Mouse (Mus musculus) heart, embryonic 12.5 days (tissue): ENCODE results near the gene Ms4a4c. TPM values are rescaled to one million over a fixed set of nuclear protein-coding genes. Genes with fewer than 3 reads are reported as not detected.
"Not testable (repeated sequence)": the region's sequence is repeated elsewhere in the genome, so short reads cannot be mapped to it uniquely, and the experiment has no call there.

Experiments used
- ATAC-seq: fragments of 200-750 bp; cut with Nextera tagmentation; 2 replicates; pipeline ENCODE4 v1.8.0; 2017; ENCODE audit warnings: moderate TSS enrichment, moderate library complexity; ENCODE audit not compliant: insufficient number of reproducible peaks, low FRiP score
- H3K27ac ChIP-seq: fragments of 300-500 bp; sonication (generic); 2 replicates; pipeline ENCODE4 v1.5.1; 2016; ENCODE audit warnings: mild to moderate bottlenecking, moderate library complexity; ENCODE audit not compliant: poor library complexity, severe bottlenecking
- H3K27me3 ChIP-seq: fragments of 300-500 bp; sonication (generic); replicated peaks from 2 replicates; pipeline ENCODE4 v1.6.1; 2016; ENCODE audit warnings: mild to moderate bottlenecking, moderate library complexity
- H3K36me3 ChIP-seq: fragments of 300-500 bp; sonication (generic); 2 replicates; pipeline ENCODE4 v1.6.1; 2016; ENCODE audit warnings: mild to moderate bottlenecking, moderate library complexity
- H3K4me1 ChIP-seq: fragments of 300-500 bp; sonication (generic); replicated peaks from 2 replicates; pipeline ENCODE4 v1.6.1; 2016; ENCODE audit warnings: mild to moderate bottlenecking
- H3K4me2 ChIP-seq: fragments of 300-500 bp; sonication (generic); 2 replicates; pipeline ENCODE4 v1.6.1; 2016; ENCODE audit warnings: mild to moderate bottlenecking, moderate library complexity
- H3K4me3 ChIP-seq: fragments of 300-500 bp; sonication (generic); 2 replicates; pipeline ENCODE4 v1.5.1; 2016; ENCODE audit warnings: mild to moderate bottlenecking
- H3K9ac ChIP-seq: fragments of 300-500 bp; sonication (generic); 2 replicates; pipeline ENCODE4 v1.6.1; 2016; ENCODE audit warnings: mild to moderate bottlenecking, moderate library complexity
- H3K9me3 ChIP-seq: fragments of 300-500 bp; sonication (generic); replicated peaks from 2 replicates; pipeline ENCODE4 v1.6.1; 2016; ENCODE audit warnings: mild to moderate bottlenecking, moderate library complexity
- WGBS: fragments of 180-500 bp; shearing (Covaris S2); methylation state at CpG from one replicate; pipeline ENCODE4 v1.1.7; 2016; 5-methylcytosine and 5-hydroxymethylcytosine counted together
- polyA plus RNA-seq: library from polyadenylated mRNA; unstranded; fragments of >200 nt; fragmentation: Nextera tagmentation; extraction: Ambion mirVana; gene quantifications from 2 replicates; pipeline ENCODE4 v1.2.1, GENCODE M21; 2016

Ms4a4c gene
- polyA plus RNA-seq, 1 experiment from 2014 or later = not detected

- Histone ChIP-seq H3K27ac (no peak overlapping the region), H3K27me3 (no peaks in the 10 kb centered on the region), H3K4me1 (no peaks in the 10 kb centered on the region), H3K4me2 (no peak overlapping the region), H3K4me3 (no peak overlapping the region), H3K9ac (no peak overlapping the region), H3K36me3 (no peaks in the 10 kb centered on the region), H3K9me3 (no peaks in the 10 kb centered on the region)
- ATAC-seq = no peak
Measured at GRCm38 (mm10) chr19:11407428-11407827, 2.9 kb downstream of the Ms4a4c start.

GRCm38 (mm10) chr19:11408591-11408990 lies 4.0 kb downstream of the Ms4a4c start:
- no peaks in the 10 kb centered on the region for H3K4me1 ChIP-seq
- no peak overlapping the region for H3K9ac ChIP-seq
- no peaks in the 10 kb centered on the region for H3K9me3 ChIP-seq
- H3K4me3 ChIP-seq = no peak overlapping the region
- no peak for ATAC-seq
- no peak overlapping the region for H3K27ac ChIP-seq
- WGBS = 76% methylated on average over 1 of the region's 1 CpGs
- H3K4me2 ChIP-seq = no peak overlapping the region
- H3K36me3 ChIP-seq = no peaks in the 10 kb centered on the region
- no peaks in the 10 kb centered on the region for H3K27me3 ChIP-seq

- no peak for ATAC-seq
- WGBS = 64% methylated on average over 1 of the region's 1 CpGs
Measured at GRCm38 (mm10) chr19:11411640-11412039, 7.1 kb downstream of the Ms4a4c start.

GRCm38 (mm10) chr19:11414084-11414483 lies 9.5 kb downstream of the Ms4a4c start:
- ATAC-seq = no peak
- no peak overlapping the region for H3K9ac ChIP-seq

More at GRCm38 (mm10) chr19:11411640-11412039, 7.1 kb downstream of the Ms4a4c start:
- Histone ChIP-seq H3K9me3 (no peaks in the 10 kb centered on the region), H3K27me3 (no peaks in the 10 kb centered on the region), H3K36me3 (no peaks in the 10 kb centered on the region), H3K4me1 (no peaks in the 10 kb centered on the region), H3K9ac (no peak overlapping the region), H3K27ac (no peak overlapping the region), H3K4me2 (no peak overlapping the region), H3K4me3 (no peak overlapping the region)

GRCm38 (mm10) chr19:11415581-11415980 lies 11.0 kb downstream of the Ms4a4c start:
- H3K9me3 ChIP-seq = no peaks in the 10 kb centered on the region
- H3K27me3 ChIP-seq = no peaks in the 10 kb centered on the region
- no peak overlapping the region for H3K27ac ChIP-seq
- WGBS = 57% methylated on average over 3 of the region's 3 CpGs
- no peak overlapping the region for H3K4me3 ChIP-seq
- H3K9ac ChIP-seq = no peak overlapping the region
- no peak for ATAC-seq
- no peaks in the 10 kb centered on the region for H3K36me3 ChIP-seq
- H3K4me1 ChIP-seq = no peaks in the 10 kb centered on the region
- H3K4me2 ChIP-seq = no peak overlapping the region

More at GRCm38 (mm10) chr19:11414084-11414483, 9.5 kb downstream of the Ms4a4c start:
- Histone ChIP-seq H3K4me2 (no peak overlapping the region), H3K4me3 (no peak overlapping the region), H3K4me1 (no peaks in the 10 kb centered on the region), H3K27ac (no peak overlapping the region), H3K36me3 (no peaks in the 10 kb centered on the region), H3K27me3 (no peaks in the 10 kb centered on the region), H3K9me3 (no peaks in the 10 kb centered on the region)
- WGBS = 84% methylated on average over 1 of the region's 1 CpGs

- H3K4me2 ChIP-seq, H3K27me3 ChIP-seq, H3K9me3 ChIP-seq, H3K9ac ChIP-seq, ATAC-seq, H3K36me3 ChIP-seq, H3K4me3 ChIP-seq, H3K27ac ChIP-seq, H3K4me1 ChIP-seq: not testable (repeated sequence)
- WGBS = 71% methylated on average over 3 of the region's 3 CpGs
Measured at GRCm38 (mm10) chr19:11418865-11419264, 14.3 kb downstream of the Ms4a4c start.

- H3K36me3 ChIP-seq, ATAC-seq: not testable (repeated sequence)
- 72% methylated on average over 1 of the region's 1 CpGs for WGBS
Measured at GRCm38 (mm10) chr19:11431209-11431608, 26.6 kb downstream of the Ms4a4c start.

GRCm38 (mm10) chr19:11435058-11435834 lies 30.7 kb downstream of the Ms4a4c start:
- H3K4me3 ChIP-seq = no peak overlapping the region
- no peak for ATAC-seq

More at GRCm38 (mm10) chr19:11431209-11431608, 26.6 kb downstream of the Ms4a4c start:
- H3K4me1 ChIP-seq, H3K4me2 ChIP-seq, H3K9ac ChIP-seq, H3K4me3 ChIP-seq, H3K9me3 ChIP-seq, H3K27me3 ChIP-seq, H3K27ac ChIP-seq: not testable (repeated sequence)

GRCm38 (mm10) chr19:11443338-11443737 lies 38.8 kb downstream of the Ms4a4c start, which contains the start of gene Ms4a4b:
TSS of gene Ms4a4b (plus strand) at chr19:11443553.
- no peak within 1 kb of the TSS for H3K9ac ChIP-seq
- no peak within 1 kb of the TSS for H3K4me3 ChIP-seq
- no peak within 1 kb of the TSS for H3K4me2 ChIP-seq
- no peak for ATAC-seq
- H3K9me3 ChIP-seq = no peaks in the 10 kb centered on the region
- no peaks in the 10 kb centered on the region for H3K27me3 ChIP-seq
- no peaks in the 10 kb centered on the region for H3K4me1 ChIP-seq
- H3K36me3 ChIP-seq = no peaks in the 10 kb centered on the region
- H3K27ac ChIP-seq = no peak within 1 kb of the TSS

More at GRCm38 (mm10) chr19:11435058-11435834, 30.7 kb downstream of the Ms4a4c start:
- H3K4me1 ChIP-seq = no peaks in the 10 kb centered on the region
- H3K36me3 ChIP-seq = no peaks in the 10 kb centered on the region
- no peak overlapping the region for H3K4me2 ChIP-seq
- H3K27me3 ChIP-seq = no peaks in the 10 kb centered on the region
- 83% methylated on average over 4 of the region's 4 CpGs for WGBS
- H3K9me3 ChIP-seq = no peaks in the 10 kb centered on the region
- no peak overlapping the region for H3K27ac ChIP-seq
- H3K9ac ChIP-seq = no peak overlapping the region

- no peak overlapping the region for H3K27ac ChIP-seq
- no peak for ATAC-seq
Measured at GRCm38 (mm10) chr19:11443964-11444363, 39.4 kb downstream of the Ms4a4c start.

GRCm38 (mm10) chr19:11447238-11447637 lies 42.7 kb downstream of the Ms4a4c start:
- Histone ChIP-seq H3K4me2 (no peak overlapping the region), H3K27ac (no peak overlapping the region), H3K9ac (no peak overlapping the region), H3K4me3 (no peak overlapping the region), H3K9me3 (no peaks in the 10 kb centered on the region), H3K27me3 (no peaks in the 10 kb centered on the region), H3K36me3 (no peaks in the 10 kb centered on the region), H3K4me1 (no peaks in the 10 kb centered on the region)
- no peak for ATAC-seq
- WGBS = 76% methylated on average over 2 of the region's 2 CpGs

More at GRCm38 (mm10) chr19:11443964-11444363, 39.4 kb downstream of the Ms4a4c start:
- Histone ChIP-seq H3K4me2 (no peak overlapping the region), H3K36me3 (no peaks in the 10 kb centered on the region), H3K9ac (no peak overlapping the region), H3K4me1 (no peaks in the 10 kb centered on the region), H3K4me3 (no peak overlapping the region), H3K27me3 (no peaks in the 10 kb centered on the region), H3K9me3 (no peaks in the 10 kb centered on the region)
- WGBS = 78% methylated on average over 5 of the region's 5 CpGs

- H3K4me3 ChIP-seq, H3K9me3 ChIP-seq, H3K9ac ChIP-seq, ATAC-seq, H3K27ac ChIP-seq, H3K36me3 ChIP-seq, H3K4me1 ChIP-seq, H3K27me3 ChIP-seq, H3K4me2 ChIP-seq: not testable (repeated sequence)
- 77% methylated on average over 4 of the region's 4 CpGs for WGBS
Measured at GRCm38 (mm10) chr19:11459041-11459440, 54.5 kb downstream of the Ms4a4c start.
